8 mouse cellular contexts compared by ENCODE assay signal in genomic region chr16:88372034-88372433, GRCm38 (mm10).
DNase-seq lines count a peak whose midpoint lies in the region; ATAC-seq lines count a peak whose summit lies in the region.

No protein-coding gene starts in this region.

- H3K27ac ChIP-seq in hindbrain, embryonic 14.5 days = no peak overlapping the region
- H3K27ac ChIP-seq in midbrain, embryonic 12.5 days (replicated peaks) = no peak overlapping the region

- H3K9me3 ChIP-seq in hindbrain, embryonic 14.5 days (ENCODE audit: control insufficient read depth, low read length) = no peaks in the 10 kb centered on the region
- no peaks in the 10 kb centered on the region for H3K9me3 ChIP-seq in midbrain, embryonic 12.5 days

- no peak overlapping the region for H3K9ac ChIP-seq in hindbrain, embryonic 14.5 days
- H3K9ac ChIP-seq in midbrain, embryonic 12.5 days (replicated peaks) = no peak overlapping the region

- H3K4me1 ChIP-seq in hindbrain, embryonic 14.5 days (replicated peaks; ENCODE audit: control insufficient read depth, insufficient read depth, low read length) = no peaks in the 10 kb centered on the region
- no peaks in the 10 kb centered on the region for H3K4me1 ChIP-seq in midbrain, embryonic 12.5 days

- peak; percentile 13 for DNase-seq in gastrocnemius, adult 18-20 months (ENCODE audit: low spot score)
- no peak for DNase-seq in gastrocnemius, postnatal 14 days
- DNase-seq in R1 (ENCODE audit: low read depth, low spot score) = peak; percentile 77
- DNase-seq in cerebellum, postnatal 36 days = peak; percentile 19 to 21
- DNase-seq in hindbrain, embryonic 14.5 days (ENCODE audit: low spot score) = peak; percentile 74
- peak; percentile 47 for DNase-seq in layer of hippocampus, adult 9-11 months
- peak; percentile 31 for DNase-seq in thymus, postnatal 4 days

- WGBS in hindbrain, embryonic 14.5 days = 35% methylated on average over 7 of the region's 7 CpGs
- 39% methylated on average over 7 of the region's 7 CpGs for WGBS in midbrain, embryonic 12.5 days

- no peak overlapping the region for H3K4me3 ChIP-seq in hindbrain, embryonic 14.5 days (replicated peaks; ENCODE audit: low read length)
- no peak overlapping the region for H3K4me3 ChIP-seq in midbrain, embryonic 12.5 days

- intact Hi-C loops in gastrocnemius, postnatal 14 days (cut with DNase I; ENCODE audit: low total_unique reads) = no loop called here

- no peak overlapping the region for H3K4me2 ChIP-seq in hindbrain, embryonic 14.5 days (replicated peaks)
- H3K4me2 ChIP-seq in midbrain, embryonic 12.5 days (replicated peaks) = no peak overlapping the region

- ATAC-seq in hindbrain, embryonic 14.5 days (ENCODE audit: low FRiP score) = peak; percentile 65; the same call in 1 of the 2 replicates
- ATAC-seq in midbrain, embryonic 12.5 days (ENCODE audit: low FRiP score, low read depth) = peak; percentile 71; the same call in 1 of the 2 replicates

- no peaks in the 10 kb centered on the region for H3K36me3 ChIP-seq in hindbrain, embryonic 14.5 days (replicated peaks; ENCODE audit: control insufficient read depth, insufficient read depth)
- H3K36me3 ChIP-seq in midbrain, embryonic 12.5 days = no peaks in the 10 kb centered on the region

- H3K27me3 ChIP-seq in hindbrain, embryonic 14.5 days (ENCODE audit: control insufficient read depth, insufficient read depth, low read length) = no peaks in the 10 kb centered on the region
- H3K27me3 ChIP-seq in midbrain, embryonic 12.5 days = no peaks in the 10 kb centered on the region
